8 mouse cellular contexts compared by ENCODE assay signal in genomic region chr6:52713104-52713896, GRCm38 (mm10). TPM values are rescaled to one million over a fixed set of nuclear protein-coding genes. Genes with fewer than 3 reads are reported as not detected.
DNase-seq lines count a peak whose midpoint lies in the region; ATAC-seq and TF ChIP-seq lines count a peak whose summit lies in the region.

Gene Tax1bp1, plus strand, starts transcription at chr6:52713729.

- peak; percentile 92 for ATAC-seq in heart, embryonic 13.5 days (ENCODE audit: extremely low read depth, insufficient number of reproducible peaks, low FRiP score, low TSS enrichment)
- peak; percentile 95 for ATAC-seq in kidney, postnatal 0 days (replicated peaks; ENCODE audit: low FRiP score, low read depth)
- peak; percentile 95 for ATAC-seq in monocyte, adult 5-6 weeks (replicated peaks; ENCODE audit: insufficient number of reproducible peaks, low FRiP score, low TSS enrichment, poor library complexity, severe bottlenecking)

- H3K4me1 ChIP-seq in heart, embryonic 13.5 days = peaks cover 11% of the 10 kb centered on the region
- H3K4me1 ChIP-seq in kidney, postnatal 0 days (replicated peaks; ENCODE audit: insufficient read depth, low read length) = peaks cover 3% of the 10 kb centered on the region; the same call in 1 of the 2 replicates
- peaks cover 10% of the 10 kb centered on the region for H3K4me1 ChIP-seq in liver, adult 2 months (ENCODE audit: control insufficient read depth, insufficient read depth, low read length)

- no peaks in the 10 kb centered on the region for H3K27me3 ChIP-seq in heart, embryonic 13.5 days (replicated peaks)
- no peaks in the 10 kb centered on the region for H3K27me3 ChIP-seq in kidney, postnatal 0 days (ENCODE audit: insufficient read depth, low read length)
- no peaks in the 10 kb centered on the region for H3K27me3 ChIP-seq in liver, adult 2 months (ENCODE audit: control insufficient read depth, insufficient read depth, low read length)

- peak within 1 kb of the TSS; percentile 93 for H3K27ac ChIP-seq in heart, embryonic 13.5 days (replicated peaks)
- H3K27ac ChIP-seq in kidney, postnatal 0 days = peak within 1 kb of the TSS; percentile 97
- H3K27ac ChIP-seq in liver, adult 2 months (replicated peaks; ENCODE audit: insufficient read depth, low read depth, low read length) = peak within 1 kb of the TSS; percentile 90

- H3K4me2 ChIP-seq in heart, embryonic 13.5 days = peak within 1 kb of the TSS; percentile 79
- H3K4me2 ChIP-seq in kidney, postnatal 0 days (ENCODE audit: low read length) = peak within 1 kb of the TSS; percentile 69

- H3K4me3 ChIP-seq in heart, embryonic 13.5 days = peak within 1 kb of the TSS; percentile 82
- H3K4me3 ChIP-seq in kidney, postnatal 0 days (replicated peaks; ENCODE audit: low read depth, low read length) = peak within 1 kb of the TSS; percentile 98
- peak within 1 kb of the TSS; percentile 90 for H3K4me3 ChIP-seq in liver, adult 2 months (ENCODE audit: insufficient read depth, low read depth, low read length)

- H3K9me3 ChIP-seq in heart, embryonic 13.5 days = no peaks in the 10 kb centered on the region
- no peaks in the 10 kb centered on the region for H3K9me3 ChIP-seq in kidney, postnatal 0 days (replicated peaks; ENCODE audit: low read length)

- peak within 1 kb of the TSS; percentile 89 for H3K9ac ChIP-seq in heart, embryonic 13.5 days
- H3K9ac ChIP-seq in kidney, postnatal 0 days (ENCODE audit: low read depth, low read length) = peak within 1 kb of the TSS; percentile 97
- peak within 1 kb of the TSS; percentile 96 for H3K9ac ChIP-seq in liver, adult 2 months (ENCODE audit: low read depth, low read length)

- peak; percentile 91 for TF ChIP-seq POLR2A in liver, adult 2 months (IDR thresholded peaks at IDR 0.05; ENCODE audit: extremely low read depth, insufficient read depth, low read length)

- peaks cover 11% of the 10 kb centered on the region for H3K79me2 ChIP-seq in liver, adult 2 months (ENCODE audit: control insufficient read depth, insufficient read depth, low read length)

- 3% methylated on average over 38 of the region's 38 CpGs for WGBS in heart, embryonic 13.5 days
- 4% methylated on average over 38 of the region's 38 CpGs for WGBS in kidney, postnatal 0 days
- WGBS in liver, adult 2 months = 3% methylated on average over 38 of the region's 38 CpGs

- H3K36me3 ChIP-seq in heart, embryonic 13.5 days = no peaks in the 10 kb centered on the region
- H3K36me3 ChIP-seq in kidney, postnatal 0 days (ENCODE audit: insufficient read depth, low read length) = no peaks in the 10 kb centered on the region
- H3K36me3 ChIP-seq in liver, adult 2 months (ENCODE audit: control insufficient read depth, insufficient read depth, low read length) = no peaks in the 10 kb centered on the region

- no peak for TF ChIP-seq CTCF in kidney, postnatal 0 days (IDR thresholded peaks at IDR 0.05; ENCODE audit: low read depth)
- no peak for TF ChIP-seq CTCF in liver, adult 2 months (IDR thresholded peaks at IDR 0.05; ENCODE audit: low read depth, low read length)

- DNase-seq in CD8-positive naive resting alpha-beta T cell, adult 2 months (ENCODE audit: low read depth in 2 of 2, low spot score in 2 of 2) = peak; percentile 92 to 93
- DNase-seq in c-Kit-negative CD71-positive TER-119-positive erythroid progenitor cells, embryonic 14.5 days (ENCODE audit: low read depth, low spot score) = peak; percentile 87
- DNase-seq in fibroblast of lung, adult 2 months (ENCODE audit: low read depth) = peak; percentile 80
- peak; percentile 96 for DNase-seq in kidney, postnatal 0 days (ENCODE audit: low spot score)
- peak; percentile 82 for DNase-seq in liver, adult 2 months (ENCODE audit: extremely low read depth, low read depth, low spot score)
- peak; percentile 92 to 96 for DNase-seq in spleen, postnatal 4 days (ENCODE audit: low spot score in 2 of 2)

RNA-seq across cellular contexts. Expression of gene Tax1bp1, which starts in this region (rescaled TPM):
- polyA plus RNA-seq in heart, embryonic 13.5 days (2015; fragmentation: Nextera tagmentation; extraction: Ambion mirVana) = 104 and 109 TPM in 2 replicates
- 188 and 189 TPM in 2 replicates for polyA plus RNA-seq in kidney, postnatal 0 days (2015; fragmentation: Nextera tagmentation; extraction: Ambion mirVana)
- total RNA-seq in liver, adult 2 months (2014; rRNA removed) = 90.3 and 121 TPM in 2 replicates
- 16.2 and 18.4 TPM in 2 replicates for polyA plus RNA-seq in liver, adult 2 months (2012; rRNA removed)
- 415 to 528 TPM (median 519 TPM) in 3 replicates for total RNA-seq in monocyte, adult 5-6 weeks (2017)

Comparison
In these comparisons a context has a peak if more than half of its experiments do, and no peak if none do; other contexts are left out.
1. Peak in every context shown above with its lines: DNase-seq, ATAC-seq, H3K4me3 ChIP-seq and H3K27ac ChIP-seq.